Mouse (Mus musculus): ENCODE measurements around the gene Cacng4. TPM values are rescaled to one million over a fixed set of nuclear protein-coding genes. Genes with fewer than 3 reads are reported as not detected.

Cacng4 gene
- polyA plus RNA-seq, 2 experiments from 2014 or later: not detected

- ATAC-seq: no peak
Measured at GRCm38 (mm10) chr11:107772002-107772401, 22.4 kb downstream of the Cacng4 start.

DNA sequence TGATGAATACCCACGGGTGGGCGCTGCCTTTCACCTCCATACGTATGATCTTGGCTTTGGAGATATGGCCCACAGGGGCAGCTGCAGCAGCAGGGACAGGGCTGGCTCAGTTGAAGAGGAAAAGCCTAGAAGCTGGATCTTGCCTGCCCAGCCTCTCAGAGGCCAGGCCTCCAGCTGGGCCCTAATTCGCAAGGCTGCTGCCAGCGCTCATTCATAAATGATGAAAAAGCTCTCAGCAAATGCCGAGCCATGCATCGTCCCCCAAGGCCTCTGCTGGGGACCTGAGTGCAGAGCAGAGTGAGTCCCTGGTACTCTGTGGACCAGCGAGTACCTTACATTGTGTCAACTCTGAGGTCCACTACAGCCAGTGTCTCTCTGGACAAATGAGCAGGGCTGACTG is 26.0 kb downstream of the Cacng4 start:
- no peak for ATAC-seq

DNA sequence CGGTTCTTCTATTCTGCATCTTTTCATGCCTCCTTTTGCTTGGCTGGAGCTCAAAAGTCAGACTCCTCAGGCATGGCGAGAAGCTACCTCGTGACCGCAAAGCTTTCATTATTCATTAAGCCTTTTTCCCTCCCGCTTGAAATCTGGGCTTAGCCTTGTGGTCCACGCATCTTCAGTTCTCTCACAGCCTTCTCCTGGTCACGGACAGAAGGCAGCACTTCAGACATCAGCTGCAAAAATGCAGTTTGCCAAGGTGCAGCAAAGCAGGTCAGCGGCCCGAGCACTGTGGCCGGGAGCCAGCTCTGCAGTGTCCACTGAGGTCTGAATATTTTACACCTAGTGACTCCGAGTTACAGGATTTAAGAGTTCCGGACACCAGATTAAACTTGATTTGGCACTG is 27.4 kb downstream of the Cacng4 start:
- ATAC-seq: no peak

- no peak for ATAC-seq
Measured at GRCm38 (mm10) chr11:107762688-107763460, 31.5 kb downstream of the Cacng4 start.

- ATAC-seq: no peak
Measured at GRCm38 (mm10) chr11:107761790-107762500, 32.4 kb downstream of the Cacng4 start.

DNA sequence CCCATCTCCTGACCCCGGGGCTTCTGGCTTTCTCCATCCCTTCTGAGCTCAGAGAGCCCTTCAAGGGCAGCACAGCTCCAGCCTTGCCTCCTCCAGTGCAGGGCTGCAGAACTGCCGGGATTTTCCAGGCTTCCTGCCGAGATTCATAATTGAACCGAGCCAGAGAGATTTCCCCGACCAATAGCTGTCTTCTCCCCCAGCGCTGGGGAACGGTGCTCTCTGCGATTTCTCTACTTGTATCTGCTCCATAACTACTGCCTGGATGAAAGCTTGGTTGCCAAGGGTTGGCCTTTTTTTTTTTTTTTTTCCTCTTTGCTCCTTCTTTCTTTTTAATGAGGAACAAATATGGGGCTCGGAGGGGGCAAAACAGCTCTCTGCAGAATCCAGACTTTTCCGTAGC is 34.4 kb downstream of the Cacng4 start:
- ATAC-seq: no peak

GRCm38 (mm10) chr11:107759516-107759915 is 34.8 kb downstream of the Cacng4 start:
- ATAC-seq: no peak

GRCm38 (mm10) chr11:107749114-107749513 is 45.2 kb downstream of the Cacng4 start:
- ATAC-seq: no peak

GRCm38 (mm10) chr11:107748243-107749035 is 45.9 kb downstream of the Cacng4 start:
- no peak for ATAC-seq

GRCm38 (mm10) chr11:107743100-107743499 is 51.3 kb downstream of the Cacng4 start:
- no peak for ATAC-seq

DNA sequence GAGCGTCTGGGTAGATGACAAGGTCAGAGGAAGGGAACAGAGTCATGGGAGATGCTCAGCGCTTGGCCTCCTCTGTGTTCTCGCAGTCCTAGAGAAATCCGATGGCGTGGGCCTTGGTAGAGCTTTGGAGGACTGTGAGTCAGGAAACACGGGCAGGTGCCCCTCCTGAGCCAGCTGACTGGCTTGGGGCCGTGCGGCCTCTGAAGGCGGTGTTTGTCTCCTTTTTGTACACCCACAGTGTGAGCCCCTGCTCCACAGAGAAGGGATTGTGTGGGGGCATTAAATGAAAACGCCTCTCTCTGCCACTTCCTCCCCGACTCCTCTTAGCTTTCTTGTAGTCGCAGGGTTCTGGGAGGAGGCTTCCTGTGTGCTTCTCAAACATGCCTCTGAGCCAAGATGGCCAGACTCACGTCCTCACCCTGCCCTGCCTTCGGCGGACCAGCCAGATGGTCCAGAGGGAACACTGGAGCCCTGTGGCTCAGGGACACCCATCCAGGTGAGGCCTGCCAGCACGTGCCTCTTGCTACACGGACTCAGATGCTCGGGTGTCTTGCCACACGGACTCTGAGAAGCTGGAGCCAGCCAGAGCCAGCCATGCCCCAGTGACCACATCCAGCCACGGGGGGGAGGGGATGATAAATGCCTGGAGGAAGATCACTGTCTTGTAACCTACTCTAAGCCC is 55.8 kb downstream of the Cacng4 start:
- ATAC-seq: no peak

GRCm38 (mm10) chr11:107737886-107738285 is 56.5 kb downstream of the Cacng4 start:
- no peak for ATAC-seq

- no peak for ATAC-seq
Measured at GRCm38 (mm10) chr11:107734133-107734532, 60.2 kb downstream of the Cacng4 start.

DNA sequence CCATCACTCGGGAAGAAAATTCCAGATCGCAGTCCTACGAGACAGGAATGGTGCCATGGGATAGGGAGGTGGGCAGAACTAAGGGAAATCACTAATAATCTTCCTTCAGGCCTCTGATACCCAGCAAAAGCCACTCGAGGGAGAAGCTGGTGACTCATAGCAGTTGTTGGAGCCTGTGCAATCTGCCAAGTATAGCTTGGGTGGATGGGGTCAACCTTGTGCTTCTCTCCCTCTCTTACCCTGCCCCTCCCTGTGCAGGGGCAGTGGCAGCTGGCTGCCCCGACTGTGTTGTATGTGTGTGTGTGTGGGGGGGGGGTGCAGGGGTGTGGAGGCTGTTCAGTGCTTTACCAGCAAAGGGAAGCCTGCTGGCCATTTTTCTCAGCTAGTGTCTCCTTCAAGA is 62.9 kb downstream of the Cacng4 start:
- ATAC-seq: no peak

GRCm38 (mm10) chr11:107730940-107731339 is 63.4 kb downstream of the Cacng4 start:
- ATAC-seq: no peak

GRCm38 (mm10) chr11:107729141-107729540 is 65.2 kb downstream of the Cacng4 start:
- ATAC-seq: no peak

- ATAC-seq: no peak
Measured at GRCm38 (mm10) chr11:107728073-107728863, 66.1 kb downstream of the Cacng4 start.

- no peak for ATAC-seq
Measured at GRCm38 (mm10) chr11:107724603-107725002, 69.8 kb downstream of the Cacng4 start.

GRCm38 (mm10) chr11:107721057-107721456 is 73.3 kb downstream of the Cacng4 start:
- ATAC-seq: no peak

DNA sequence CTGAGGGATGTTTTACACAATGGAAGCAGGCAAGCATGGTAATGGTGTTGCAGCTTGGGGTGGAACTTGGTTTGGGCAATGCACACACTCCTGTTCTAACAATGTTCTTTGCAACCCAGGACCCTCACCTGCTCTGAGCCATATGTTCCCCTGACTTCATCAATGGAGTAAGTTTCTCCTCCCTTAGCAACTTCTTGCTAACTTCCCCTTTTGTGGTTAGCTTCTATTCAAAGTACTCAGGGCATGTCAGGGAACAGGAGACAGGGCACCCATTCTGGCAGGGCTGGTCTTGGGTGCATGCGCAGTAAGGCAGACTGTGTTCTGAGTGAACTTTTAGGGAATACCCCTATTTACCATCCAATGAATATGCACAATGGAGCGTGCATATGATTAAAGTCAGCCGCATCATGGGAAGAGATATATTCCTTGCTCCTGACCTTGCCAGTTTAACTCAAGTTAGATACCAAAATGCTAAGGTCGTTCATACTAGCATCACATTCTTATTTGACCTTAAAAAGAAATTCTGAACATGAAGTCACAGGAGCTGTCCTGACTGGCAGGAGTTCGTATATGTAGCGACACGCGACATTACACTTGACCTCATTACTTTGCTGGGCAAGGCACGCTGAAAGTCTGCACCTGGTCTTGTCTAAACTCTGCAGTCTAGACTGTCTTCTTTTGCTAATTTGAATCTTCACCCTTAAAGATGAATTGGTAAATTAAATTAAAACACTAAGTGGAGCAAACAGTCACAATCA is 73.9 kb downstream of the Cacng4 start:
- no peak for ATAC-seq

GRCm38 (mm10) chr11:107716332-107716938 is 77.9 kb downstream of the Cacng4 start, which contains the start of gene Cacng1:
TSS of gene Cacng1 (minus strand) at chr11:107716522.
- ATAC-seq: no peak
